Mouse (Mus musculus) kidney, embryonic 14.5 days (tissue): ENCODE measurements around the gene Axl. TPM values are rescaled to one million over a fixed set of nuclear protein-coding genes. Genes with fewer than 3 reads are reported as not detected.
"Not testable (repeated sequence)": the region's sequence is repeated elsewhere in the genome, so short reads cannot be mapped to it uniquely, and the experiment has no call there.

Experiments used
- ATAC-seq: fragments of 200-750 bp; cut with Nextera tagmentation; 2 replicates; pipeline ENCODE4 v1.8.0; 2017; ENCODE audit warnings: moderate number of reproducible peaks, mild to moderate bottlenecking, moderate TSS enrichment, moderate library complexity; ENCODE audit not compliant: low FRiP score, low TSS enrichment
- H3K27ac ChIP-seq: fragments of 300-500 bp; sonication (generic); 2 replicates; pipeline ENCODE4 v1.5.1; 2014; ENCODE audit warnings: low read depth, mild to moderate bottlenecking, low read length, moderate library complexity, mixed read lengths
- H3K27me3 ChIP-seq: fragments of 300-500 bp; sonication (generic); 2 replicates; pipeline ENCODE4 v1.6.1; 2014; ENCODE audit warnings: mild to moderate bottlenecking, low read length; ENCODE audit not compliant: control insufficient read depth, insufficient read depth
- H3K36me3 ChIP-seq: fragments of 300-500 bp; sonication (generic); 2 replicates; pipeline ENCODE4 v1.6.1; 2014; ENCODE audit warnings: low read length, mixed read lengths; ENCODE audit not compliant: control insufficient read depth, insufficient read depth
- H3K4me1 ChIP-seq: fragments of 300-500 bp; sonication (generic); 2 replicates; pipeline ENCODE4 v1.6.1; 2014; ENCODE audit warnings: low read length, mixed read lengths; ENCODE audit not compliant: control insufficient read depth, insufficient read depth
- H3K4me2 ChIP-seq: fragments of 300-500 bp; sonication (generic); replicated peaks from 2 replicates; pipeline ENCODE4 v1.6.1; 2014; ENCODE audit warnings: low read depth, mild to moderate bottlenecking, low read length
- H3K4me3 ChIP-seq: fragments of 300-500 bp; sonication (generic); 2 replicates; pipeline ENCODE4 v1.5.1; 2014; ENCODE audit warnings: mild to moderate bottlenecking, low read length
- H3K9ac ChIP-seq: fragments of 300-500 bp; sonication (generic); 2 replicates; pipeline ENCODE4 v1.6.1; 2014; ENCODE audit warnings: low read depth, mild to moderate bottlenecking, low read length, moderate library complexity
- H3K9me3 ChIP-seq: fragments of 300-500 bp; sonication (generic); 2 replicates; pipeline ENCODE4 v1.6.1; 2016; ENCODE audit warnings: low read length; ENCODE audit not compliant: control insufficient read depth
- WGBS: fragments of 180-500 bp; shearing (Covaris S2); extraction: QIAGEN DNeasy Blood & Tissue Kit; methylation state at CpG from one replicate; pipeline ENCODE4 v1.1.7; 2014; 5-methylcytosine and 5-hydroxymethylcytosine counted together
- polyA plus RNA-seq: library from polyadenylated mRNA; unstranded; fragments of >200 nt; fragmentation: Nextera tagmentation; extraction: Ambion mirVana; gene quantifications from 2 replicates; pipeline ENCODE4 v1.2.1, GENCODE M21; 2014

Gene Axl
- polyA plus RNA-seq, 1 experiment from 2014 or later: 75.5 TPM

GRCm38 (mm10) chr7:25799369-25799768 is 10.9 kb upstream of the Axl start:
- 86% methylated on average over 1 of the region's 1 CpGs for WGBS
- H3K9ac ChIP-seq: no peak overlapping the region
- no peaks in the 10 kb centered on the region for H3K27me3 ChIP-seq
- ATAC-seq: no peak
- H3K9me3 ChIP-seq: no peaks in the 10 kb centered on the region
- no peak overlapping the region for H3K4me2 ChIP-seq
- H3K27ac ChIP-seq: no peak overlapping the region
- H3K4me1 ChIP-seq: peaks cover 11% of the 10 kb centered on the region; the same call in 1 of the 2 replicates
- no peaks in the 10 kb centered on the region for H3K36me3 ChIP-seq
- no peak overlapping the region for H3K4me3 ChIP-seq

DNA sequence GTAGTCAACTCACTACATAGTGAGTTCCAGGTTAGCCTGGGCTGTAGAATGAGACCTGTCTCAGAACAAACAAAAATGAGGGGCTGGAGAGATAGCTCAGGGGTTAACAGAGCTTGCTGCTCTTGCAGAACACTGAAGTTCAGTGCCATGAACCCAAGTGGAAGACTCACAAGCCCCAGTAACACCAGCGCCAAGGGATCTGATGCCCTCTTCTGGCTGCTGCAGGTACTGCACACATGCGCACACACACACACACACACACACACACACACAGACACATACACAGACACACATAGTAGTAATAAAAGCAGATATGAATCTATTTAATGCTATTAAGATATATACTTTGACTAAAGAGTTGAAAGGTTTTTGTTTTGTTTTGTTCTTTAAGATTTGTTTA is 10.0 kb upstream of the Axl start:
- no peak overlapping the region for H3K4me2 ChIP-seq
- no peaks in the 10 kb centered on the region for H3K36me3 ChIP-seq
- peaks cover 11% of the 10 kb centered on the region; the same call in 1 of the 2 replicates for H3K4me1 ChIP-seq
- 86% methylated on average over 2 of the region's 2 CpGs for WGBS
- no peak overlapping the region for H3K27ac ChIP-seq
- no peaks in the 10 kb centered on the region for H3K9me3 ChIP-seq
- H3K27me3 ChIP-seq: no peaks in the 10 kb centered on the region
- no peak overlapping the region for H3K4me3 ChIP-seq
- no peak for ATAC-seq
- no peak overlapping the region for H3K9ac ChIP-seq

GRCm38 (mm10) chr7:25794775-25795174 is 6.3 kb upstream of the Axl start:
- Histone ChIP-seq H3K9ac (no peak overlapping the region), H3K27ac (no peak overlapping the region), H3K27me3 (no peaks in the 10 kb centered on the region), H3K4me1 (no peaks in the 10 kb centered on the region; the same call in 1 of the 2 replicates), H3K36me3 (no peaks in the 10 kb centered on the region), H3K4me3 (no peak overlapping the region), H3K4me2 (no peak overlapping the region), H3K9me3 (no peaks in the 10 kb centered on the region)
- 83% methylated on average over 8 of the region's 8 CpGs for WGBS
- ATAC-seq: no peak

GRCm38 (mm10) chr7:25793679-25794078 is 5.2 kb upstream of the Axl start:
- Histone ChIP-seq H3K36me3 (no peaks in the 10 kb centered on the region), H3K4me2 (no peak overlapping the region), H3K4me1 (peaks cover 6% of the 10 kb centered on the region), H3K4me3 (no peak overlapping the region), H3K9ac (no peak overlapping the region), H3K9me3 (no peaks in the 10 kb centered on the region), H3K27me3 (no peaks in the 10 kb centered on the region), H3K27ac (no peak overlapping the region)
- WGBS: 52% methylated on average over 3 of the region's 3 CpGs
- no peak for ATAC-seq

GRCm38 (mm10) chr7:25792966-25793365 is 4.5 kb upstream of the Axl start:
- ATAC-seq, H3K9me3 ChIP-seq, H3K27ac ChIP-seq, H3K9ac ChIP-seq, H3K4me3 ChIP-seq, H3K27me3 ChIP-seq, H3K36me3 ChIP-seq, H3K4me2 ChIP-seq, H3K4me1 ChIP-seq: not testable (repeated sequence)
- 70% methylated on average over 9 of the region's 9 CpGs for WGBS

DNA sequence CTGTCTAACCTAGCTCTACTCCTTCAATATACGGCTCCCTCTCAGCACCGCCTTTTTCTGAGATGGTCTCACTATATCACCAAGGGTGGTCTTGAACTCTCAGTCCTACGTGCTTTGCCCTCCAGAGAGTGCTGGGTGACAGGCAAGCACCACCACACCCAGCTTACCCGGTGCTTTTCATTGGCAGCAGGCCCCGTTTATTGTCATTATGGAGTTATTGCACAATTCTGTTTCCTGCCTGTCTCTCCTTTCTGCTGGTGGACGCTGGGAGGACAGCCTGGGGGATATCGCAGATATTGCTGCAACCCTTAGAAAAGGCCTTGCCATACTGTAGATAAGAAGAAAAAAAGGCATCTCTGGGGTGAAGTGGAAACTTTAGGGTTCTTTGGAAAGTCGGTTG is 2.1 kb upstream of the Axl start:
- Histone ChIP-seq H3K9me3 (no peaks in the 10 kb centered on the region), H3K9ac (no peak overlapping the region), H3K4me3 (no peak overlapping the region), H3K4me2 (no peak overlapping the region), H3K36me3 (0 out of 2 replicates have a peak, but pooled peaks cover 3% of the 10 kb centered on the region), H3K27ac (no peak overlapping the region), H3K27me3 (no peaks in the 10 kb centered on the region), H3K4me1 (peaks cover 13% of the 10 kb centered on the region)
- no peak for ATAC-seq
- 70% methylated on average over 8 of the region's 8 CpGs for WGBS

DNA sequence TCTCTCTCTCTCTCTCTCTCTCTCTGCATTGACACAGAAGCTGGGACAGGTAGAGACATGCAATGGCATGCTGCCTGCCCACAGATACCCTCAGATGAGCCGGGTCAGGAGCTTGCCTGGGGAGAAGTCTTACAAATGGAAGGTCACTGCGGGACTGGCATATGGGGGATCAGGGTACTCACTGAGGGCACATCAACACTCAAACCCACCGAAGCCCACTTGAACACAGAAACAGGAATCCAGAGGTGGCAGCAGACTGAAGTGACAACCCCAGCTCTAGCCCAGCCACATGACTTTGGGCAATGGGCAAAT is 580 bp upstream of the Axl start:
- ATAC-seq: no peak
- peak overlapping the region; percentile 11; the same call in 1 of the 2 replicates for H3K27ac ChIP-seq

GRCm38 (mm10) chr7:25787456-25788219 is 867 bp downstream of the Axl start:
- Histone ChIP-seq H3K36me3 (0 out of 2 replicates have a peak, but pooled peaks cover 3% of the 10 kb centered on the region), H3K9ac (peak overlapping the region; percentile 71), H3K4me2 (peak overlapping the region; percentile 82), H3K9me3 (no peaks in the 10 kb centered on the region), H3K4me3 (peak overlapping the region; percentile 53), H3K4me1 (peaks cover 15% of the 10 kb centered on the region), H3K27ac (peak overlapping the region; percentile 11; the same call in 1 of the 2 replicates), H3K27me3 (no peaks in the 10 kb centered on the region)
- 30% methylated on average over 9 of the region's 9 CpGs for WGBS
- ATAC-seq: peak; percentile 4

More for the DNA sequence above, 580 bp upstream of the Axl start:
- Histone ChIP-seq H3K4me2 (peak overlapping the region; percentile 82), H3K36me3 (0 out of 2 replicates have a peak, but pooled peaks cover 3% of the 10 kb centered on the region), H3K27me3 (no peaks in the 10 kb centered on the region), H3K4me3 (peak overlapping the region; percentile 53), H3K9me3 (no peaks in the 10 kb centered on the region), H3K4me1 (peaks cover 13% of the 10 kb centered on the region), H3K9ac (peak overlapping the region; percentile 71)
- 16% methylated on average over 3 of the region's 3 CpGs for whole genome bisulfite sequencing

GRCm38 (mm10) chr7:25786974-25787373 is 1.5 kb downstream of the Axl start:
- no peaks in the 10 kb centered on the region for H3K27me3 ChIP-seq
- peaks cover 19% of the 10 kb centered on the region for H3K4me1 ChIP-seq
- peak overlapping the region; percentile 7; the same call in 1 of the 2 replicates for H3K9ac ChIP-seq
- H3K4me2 ChIP-seq: peak overlapping the region; percentile 82
- ATAC-seq: no peak; the same call in 1 of the 2 replicates
- 58% methylated on average over 4 of the region's 4 CpGs for WGBS
- no peaks in the 10 kb centered on the region for H3K9me3 ChIP-seq
- no peak overlapping the region for H3K27ac ChIP-seq
- peak overlapping the region; percentile 53; the same call in 1 of the 2 replicates for H3K4me3 ChIP-seq
- 0 out of 2 replicates have a peak, but pooled peaks cover 3% of the 10 kb centered on the region for H3K36me3 ChIP-seq
